Mouse (Mus musculus) kidney, embryonic 14.5 days (tissue): ENCODE measurements around the gene Nxn. TPM values are rescaled to one million over a fixed set of nuclear protein-coding genes. Genes with fewer than 3 reads are reported as not detected.

Source experiments
- ATAC-seq: fragments of 200-750 bp; cut with Nextera tagmentation; 2 replicates; pipeline ENCODE4 v1.8.0; 2017; ENCODE audit warnings: moderate number of reproducible peaks, mild to moderate bottlenecking, moderate TSS enrichment, moderate library complexity; ENCODE audit not compliant: low FRiP score, low TSS enrichment
- H3K27ac ChIP-seq: fragments of 300-500 bp; sonication (generic); 2 replicates; pipeline ENCODE4 v1.5.1; 2014; ENCODE audit warnings: low read depth, mild to moderate bottlenecking, low read length, moderate library complexity, mixed read lengths
- H3K27me3 ChIP-seq: fragments of 300-500 bp; sonication (generic); 2 replicates; pipeline ENCODE4 v1.6.1; 2014; ENCODE audit warnings: mild to moderate bottlenecking, low read length; ENCODE audit not compliant: control insufficient read depth, insufficient read depth
- H3K36me3 ChIP-seq: fragments of 300-500 bp; sonication (generic); 2 replicates; pipeline ENCODE4 v1.6.1; 2014; ENCODE audit warnings: low read length, mixed read lengths; ENCODE audit not compliant: control insufficient read depth, insufficient read depth
- H3K4me1 ChIP-seq: fragments of 300-500 bp; sonication (generic); 2 replicates; pipeline ENCODE4 v1.6.1; 2014; ENCODE audit warnings: low read length, mixed read lengths; ENCODE audit not compliant: control insufficient read depth, insufficient read depth
- H3K4me2 ChIP-seq: fragments of 300-500 bp; sonication (generic); replicated peaks from 2 replicates; pipeline ENCODE4 v1.6.1; 2014; ENCODE audit warnings: low read depth, mild to moderate bottlenecking, low read length
- H3K4me3 ChIP-seq: fragments of 300-500 bp; sonication (generic); 2 replicates; pipeline ENCODE4 v1.5.1; 2014; ENCODE audit warnings: mild to moderate bottlenecking, low read length
- H3K9ac ChIP-seq: fragments of 300-500 bp; sonication (generic); 2 replicates; pipeline ENCODE4 v1.6.1; 2014; ENCODE audit warnings: low read depth, mild to moderate bottlenecking, low read length, moderate library complexity
- H3K9me3 ChIP-seq: fragments of 300-500 bp; sonication (generic); 2 replicates; pipeline ENCODE4 v1.6.1; 2016; ENCODE audit warnings: low read length; ENCODE audit not compliant: control insufficient read depth
- WGBS: fragments of 180-500 bp; shearing (Covaris S2); extraction: QIAGEN DNeasy Blood & Tissue Kit; methylation state at CpG from one replicate; pipeline ENCODE4 v1.1.7; 2014; 5-methylcytosine and 5-hydroxymethylcytosine counted together
- polyA plus RNA-seq: library from polyadenylated mRNA; unstranded; fragments of >200 nt; fragmentation: Nextera tagmentation; extraction: Ambion mirVana; gene quantifications from 2 replicates; pipeline ENCODE4 v1.2.1, GENCODE M21; 2014

Nxn gene
- polyA plus RNA-seq, 1 experiment from 2014 or later = 38.0 TPM

DNA sequence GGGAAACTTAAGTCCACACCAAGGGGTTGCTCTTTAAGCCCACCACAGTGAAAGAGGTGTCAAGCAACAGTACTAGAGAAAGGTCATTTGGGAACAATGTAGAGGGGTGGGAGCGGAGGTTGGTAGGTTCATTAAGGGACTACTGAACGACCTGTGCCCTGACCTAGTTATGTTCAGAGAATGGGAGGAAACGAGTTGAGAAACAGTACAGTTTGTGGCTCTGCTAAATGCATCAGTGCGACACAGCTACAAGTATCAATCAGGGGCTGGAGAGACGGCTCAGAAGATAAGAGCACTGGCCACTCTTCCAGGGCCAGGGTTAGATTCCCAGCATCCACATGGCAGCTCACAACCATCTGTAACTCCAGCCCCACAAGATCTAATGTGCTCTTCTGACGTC, 84.8 kb downstream of the Nxn start:
- H3K9ac ChIP-seq = no peak overlapping the region
- no peak overlapping the region for H3K4me2 ChIP-seq
- H3K4me1 ChIP-seq = peaks cover 26% of the 10 kb centered on the region
- H3K27me3 ChIP-seq = no peaks in the 10 kb centered on the region
- no peaks in the 10 kb centered on the region for H3K9me3 ChIP-seq
- no peak overlapping the region for H3K27ac ChIP-seq
- WGBS = 62% methylated on average over 6 of the region's 6 CpGs
- H3K36me3 ChIP-seq = no peaks in the 10 kb centered on the region
- ATAC-seq = no peak
- H3K4me3 ChIP-seq = no peak overlapping the region

DNA sequence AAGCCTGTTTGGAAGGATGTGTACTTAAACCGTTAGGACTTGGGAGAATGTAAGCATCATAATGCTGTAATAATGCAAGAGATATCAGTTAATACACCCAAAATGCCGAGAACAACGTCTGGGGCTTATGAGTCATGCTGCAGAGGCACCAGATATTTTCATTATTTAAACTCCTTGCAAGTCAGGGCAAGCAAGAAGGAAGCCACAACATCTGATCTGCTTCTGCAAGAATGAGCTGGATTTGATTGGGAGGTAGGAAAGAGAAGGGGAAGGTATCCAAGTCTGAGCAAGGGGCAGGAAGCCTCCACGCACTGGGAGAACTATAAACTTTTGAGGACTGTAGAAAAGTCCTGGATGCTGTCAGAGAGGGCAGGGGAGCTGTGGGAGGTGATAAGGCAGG, 86.1 kb downstream of the Nxn start:
- H3K27ac ChIP-seq = no peak overlapping the region
- 58% methylated on average over 4 of the region's 4 CpGs for WGBS
- H3K27me3 ChIP-seq = no peaks in the 10 kb centered on the region

DNA sequence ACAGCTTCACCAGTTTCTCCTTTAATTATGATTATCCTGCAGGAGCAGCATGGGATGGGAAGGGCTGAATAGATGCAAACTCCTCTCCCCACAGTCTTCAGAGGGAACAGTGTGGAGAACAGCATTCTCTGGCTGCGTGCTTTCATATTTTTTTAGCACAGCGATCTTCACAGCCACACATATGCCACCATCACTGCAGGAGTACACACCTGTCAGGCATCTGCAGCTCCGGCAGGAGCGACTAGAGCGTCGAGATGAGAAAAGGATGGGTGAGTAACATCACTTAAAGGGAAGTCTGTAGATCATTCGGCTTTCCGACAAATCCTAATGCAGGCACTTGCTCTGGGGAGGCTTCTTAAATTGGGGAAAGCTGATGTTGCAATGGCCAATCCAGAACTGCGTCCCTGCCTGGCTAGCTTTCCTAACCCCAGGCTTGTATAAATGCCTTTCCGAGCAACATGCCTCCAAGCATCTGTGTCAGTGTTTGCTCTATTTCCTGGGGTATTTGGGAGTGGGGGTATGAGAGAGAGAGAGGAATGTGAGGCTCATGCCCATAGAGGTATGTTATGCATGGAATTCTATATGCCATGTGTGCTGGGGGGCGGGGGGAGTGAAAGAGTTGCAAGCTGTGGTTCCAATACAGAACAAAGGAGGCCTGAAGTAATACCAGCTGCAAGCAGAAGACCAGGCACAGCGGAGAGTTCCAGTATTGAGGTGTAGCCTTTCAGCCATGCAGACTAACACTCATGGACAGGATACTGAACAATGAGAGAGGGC, 87.5 kb downstream of the Nxn start:
- H3K4me1 ChIP-seq = peaks cover 26% of the 10 kb centered on the region

More for the DNA sequence above, 86.1 kb downstream of the Nxn start:
- no peak for ATAC-seq
- Histone ChIP-seq H3K4me2 (no peak overlapping the region), H3K4me1 (peaks cover 26% of the 10 kb centered on the region), H3K9ac (no peak overlapping the region), H3K4me3 (no peak overlapping the region), H3K36me3 (no peaks in the 10 kb centered on the region), H3K9me3 (no peaks in the 10 kb centered on the region)

DNA sequence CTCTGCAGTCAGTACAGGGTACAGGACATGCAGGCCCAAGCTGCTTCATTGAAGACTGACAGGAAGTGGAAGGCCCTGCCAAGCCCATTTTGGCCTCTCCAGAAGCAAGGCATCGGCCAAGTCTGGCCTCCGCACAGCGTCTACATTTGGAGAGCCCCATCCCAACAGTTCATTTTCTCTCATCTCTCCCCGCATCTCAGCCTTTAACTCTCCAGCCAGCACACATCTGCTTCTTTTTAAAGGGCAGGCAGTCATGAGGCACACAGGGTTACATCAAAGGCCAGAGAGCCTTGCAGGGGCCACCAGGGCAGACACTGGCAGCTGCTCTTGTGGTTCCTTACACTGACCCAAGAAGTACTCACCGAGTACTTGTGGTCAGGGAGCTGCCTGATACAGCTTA, 89.1 kb downstream of the Nxn start:
- no peak for ATAC-seq
- no peak overlapping the region for H3K4me2 ChIP-seq
- H3K4me1 ChIP-seq = peaks cover 26% of the 10 kb centered on the region
- H3K4me3 ChIP-seq = no peak overlapping the region
- no peaks in the 10 kb centered on the region for H3K9me3 ChIP-seq
- H3K27ac ChIP-seq = peak overlapping the region; percentile 30; the same call in 1 of the 2 replicates
- H3K36me3 ChIP-seq = no peaks in the 10 kb centered on the region
- 58% methylated on average over 5 of the region's 5 CpGs for WGBS
- no peaks in the 10 kb centered on the region for H3K27me3 ChIP-seq
- peak overlapping the region; percentile 18; the same call in 1 of the 2 replicates for H3K9ac ChIP-seq

More for the DNA sequence above, 87.5 kb downstream of the Nxn start:
- WGBS = 69% methylated on average over 12 of the region's 12 CpGs
- H3K36me3 ChIP-seq = no peaks in the 10 kb centered on the region
- H3K27me3 ChIP-seq = no peaks in the 10 kb centered on the region
- H3K4me3 ChIP-seq = no peak overlapping the region
- no peak for ATAC-seq
- no peaks in the 10 kb centered on the region for H3K9me3 ChIP-seq
- H3K4me2 ChIP-seq = no peak overlapping the region
- no peak overlapping the region for H3K27ac ChIP-seq
- no peak overlapping the region for H3K9ac ChIP-seq

DNA sequence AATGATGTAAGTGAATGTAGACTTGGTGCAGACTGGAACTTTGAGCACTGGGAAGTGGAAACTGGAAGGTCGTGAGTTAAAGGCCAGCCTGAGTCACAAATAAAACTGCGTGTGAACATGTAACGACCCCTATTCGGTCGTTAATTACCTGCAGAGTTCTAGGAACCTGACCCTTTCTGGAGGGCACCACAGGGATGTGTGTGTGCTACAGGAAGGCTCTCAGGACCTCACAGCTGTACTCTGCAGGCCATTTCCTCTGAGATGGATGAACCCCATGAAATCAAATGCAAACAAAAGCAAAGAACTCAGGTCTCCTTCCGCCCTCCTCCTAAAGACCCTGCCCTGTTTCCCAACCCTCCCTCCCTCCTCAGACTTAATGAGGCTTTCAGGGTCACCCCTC, 89.9 kb downstream of the Nxn start:
- no peaks in the 10 kb centered on the region for H3K9me3 ChIP-seq
- no peak overlapping the region for H3K27ac ChIP-seq
- no peaks in the 10 kb centered on the region for H3K27me3 ChIP-seq
- peaks cover 26% of the 10 kb centered on the region for H3K4me1 ChIP-seq
- H3K9ac ChIP-seq = no peak overlapping the region
- WGBS = 19% methylated on average over 6 of the region's 6 CpGs
- ATAC-seq = no peak
- H3K4me3 ChIP-seq = no peak overlapping the region
- H3K36me3 ChIP-seq = no peaks in the 10 kb centered on the region
- H3K4me2 ChIP-seq = no peak overlapping the region

DNA sequence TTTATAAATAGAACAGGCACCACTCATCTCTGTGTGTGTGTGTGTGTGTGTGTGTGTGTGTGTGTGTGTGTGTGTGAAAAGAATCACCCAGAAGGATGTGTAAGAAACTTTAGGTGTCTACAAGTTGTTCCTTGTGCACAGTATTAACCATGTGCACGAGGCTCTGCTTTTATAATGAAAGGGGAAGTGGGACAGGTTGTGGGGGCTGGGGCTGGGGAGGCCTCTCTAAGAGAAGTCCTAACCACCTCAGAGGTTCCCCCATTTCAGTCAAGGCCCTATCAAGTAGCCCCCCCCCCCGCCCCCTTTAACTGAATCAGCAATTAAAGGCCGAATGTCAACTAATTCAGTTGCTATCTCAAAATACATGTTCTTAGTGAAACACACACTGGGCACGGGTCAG, 92.2 kb downstream of the Nxn start:
- Histone ChIP-seq H3K27me3 (no peaks in the 10 kb centered on the region), H3K9me3 (no peaks in the 10 kb centered on the region), H3K4me1 (peaks cover 30% of the 10 kb centered on the region), H3K36me3 (no peaks in the 10 kb centered on the region), H3K4me2 (no peak overlapping the region), H3K9ac (no peak overlapping the region), H3K4me3 (no peak overlapping the region), H3K27ac (no peak overlapping the region)
- no peak for ATAC-seq
- WGBS = 50% methylated on average over 4 of the region's 4 CpGs

DNA sequence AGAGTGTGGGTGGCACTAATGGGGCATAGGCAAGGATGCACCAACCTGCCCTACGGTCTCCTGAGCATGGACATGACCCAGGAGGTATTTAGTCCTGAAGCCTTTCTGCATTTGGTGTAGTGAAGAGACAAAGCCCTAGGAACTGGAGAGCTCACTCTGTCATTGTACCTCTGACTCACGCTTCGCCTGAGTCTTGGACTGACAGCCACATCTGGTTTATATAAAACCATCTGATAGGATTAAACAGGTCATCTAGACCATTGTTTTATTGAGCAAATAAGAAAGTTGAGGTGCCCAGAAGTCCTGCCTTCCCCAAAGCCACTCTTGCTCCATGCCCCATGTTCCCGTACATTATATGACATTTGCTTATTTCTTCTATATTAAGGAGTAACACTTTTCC, 93.4 kb downstream of the Nxn start:
- 82% methylated on average over 4 of the region's 4 CpGs for WGBS
- Histone ChIP-seq H3K4me2 (no peak overlapping the region), H3K27me3 (no peaks in the 10 kb centered on the region), H3K4me1 (peaks cover 24% of the 10 kb centered on the region), H3K9me3 (no peaks in the 10 kb centered on the region), H3K27ac (no peak overlapping the region), H3K4me3 (no peak overlapping the region), H3K9ac (no peak overlapping the region), H3K36me3 (no peaks in the 10 kb centered on the region)
- no peak for ATAC-seq

DNA sequence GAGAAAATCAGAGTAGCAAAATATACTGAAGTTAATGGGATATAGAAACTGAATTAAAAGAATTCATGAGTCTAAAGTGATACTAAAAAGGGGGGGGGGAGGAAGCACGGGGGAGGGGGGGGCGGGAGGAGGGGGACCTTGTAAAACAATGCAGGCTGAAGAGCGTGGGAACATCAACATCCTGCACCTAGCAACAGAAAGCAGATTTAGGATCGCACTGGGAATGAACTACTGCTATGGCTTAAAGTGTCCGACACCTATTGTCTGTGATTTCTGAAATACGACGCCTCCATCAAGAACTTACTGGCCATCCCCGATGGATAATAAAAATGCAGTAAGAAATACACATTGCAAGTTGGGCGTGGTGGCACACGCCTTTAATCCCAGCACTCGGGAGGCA, 95.6 kb downstream of the Nxn start:
- no peak overlapping the region for H3K27ac ChIP-seq
- ATAC-seq = no peak
- peaks cover 14% of the 10 kb centered on the region; the same call in 1 of the 2 replicates for H3K4me1 ChIP-seq
- H3K27me3 ChIP-seq = no peaks in the 10 kb centered on the region
- H3K36me3 ChIP-seq = no peaks in the 10 kb centered on the region
- H3K9ac ChIP-seq = no peak overlapping the region
- H3K4me2 ChIP-seq = no peak overlapping the region
- H3K9me3 ChIP-seq = no peaks in the 10 kb centered on the region
- no peak overlapping the region for H3K4me3 ChIP-seq
- WGBS = 67% methylated on average over 10 of the region's 11 CpGs

DNA sequence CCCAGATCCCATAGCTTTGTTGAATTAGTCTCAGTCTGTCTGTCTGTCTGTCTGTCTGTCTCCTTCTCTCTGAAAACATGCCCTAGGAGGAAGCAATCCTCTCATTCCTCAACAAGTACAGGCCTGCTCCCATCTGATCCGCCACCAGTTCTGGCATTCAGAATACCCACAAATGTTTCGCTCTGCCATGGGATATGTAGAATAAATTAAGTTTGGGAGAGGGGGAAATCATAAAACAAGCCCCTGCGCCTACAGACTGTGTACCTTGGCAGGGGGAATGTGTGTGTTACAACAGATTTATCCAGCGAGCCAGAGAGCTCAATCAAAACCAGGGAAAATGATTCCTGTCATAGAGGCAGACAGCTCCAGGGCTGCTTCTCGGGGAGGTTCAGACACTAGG, 98.1 kb downstream of the Nxn start:
- Histone ChIP-seq H3K4me3 (no peak overlapping the region), H3K27ac (no peak overlapping the region), H3K4me1 (peaks cover 14% of the 10 kb centered on the region; the same call in 1 of the 2 replicates), H3K9me3 (no peaks in the 10 kb centered on the region), H3K36me3 (no peaks in the 10 kb centered on the region), H3K9ac (no peak overlapping the region), H3K27me3 (no peaks in the 10 kb centered on the region), H3K4me2 (no peak overlapping the region)
- ATAC-seq = no peak
- 83% methylated on average over 5 of the region's 5 CpGs for WGBS
